Mouse (Mus musculus) CH12.LX (cell line): ENCODE results near the gene Zdhhc13.

Source experiments
- BHLHE40 ChIP-seq: IDR thresholded peaks from 2 replicates; pipeline ENCODE4 v1.6.1; 2011; ENCODE audit warnings: mild to moderate bottlenecking, low read depth, low read length, improper control_type of control experiment
- CTCF ChIP-seq, 2 experiments: IDR thresholded peaks in 1 of 2; conservative IDR thresholded peaks in 1 of 2; 2 replicates each; pipeline ENCODE4 v1.5.1; 2011 to 2012; ENCODE audit warnings: low read depth in 2 of 2, low read length in 2 of 2, improper control_type of control experiment in 1 of 2, inconsistent platforms in 1 of 2, mild to moderate bottlenecking in 1 of 2, moderate library complexity in 1 of 2
- ETS1 ChIP-seq: conservative IDR thresholded peaks from 2 replicates; pipeline ENCODE4 v1.6.1; 2012; ENCODE audit warnings: low read depth, mild to moderate bottlenecking, inconsistent platforms, low read length, improper control_type of control experiment, moderate library complexity
- MXI1 ChIP-seq: IDR thresholded peaks from 2 replicates; pipeline ENCODE4 v1.6.1; 2011; ENCODE audit warnings: mild to moderate bottlenecking, low read depth, low read length, improper control_type of control experiment
- PAX5 ChIP-seq: IDR thresholded peaks from 2 replicates; pipeline ENCODE4 v1.6.1; 2012; ENCODE audit warnings: low read length, inconsistent platforms, mixed read lengths
- POLR2A ChIP-seq: IDR thresholded peaks from 2 replicates; pipeline ENCODE4 v1.6.1; 2011; ENCODE audit warnings: low read depth, mild to moderate bottlenecking, improper control_type of control experiment, low read length
- POLR2AphosphoS2 ChIP-seq: IDR thresholded peaks from 2 replicates; pipeline ENCODE4 v1.6.1; 2011; ENCODE audit warnings: low read depth, low read length, improper control_type of control experiment
- RAD21 ChIP-seq: IDR thresholded peaks from 2 replicates; pipeline ENCODE4 v1.6.1; 2011; ENCODE audit warnings: low read depth, mild to moderate bottlenecking, low read length, improper control_type of control experiment, moderate library complexity

GRCm38 (mm10) chr7:48756306-48756931 is 32.4 kb upstream of the Zdhhc13 start:
- TF ChIP-seq CTCF (conservative IDR thresholded peaks at IDR 0.05 in 1 of 2, IDR thresholded peaks at IDR 0.05 in 1 of 2; ENCODE audit: low read depth in 2 of 2, low read length in 2 of 2) (peak in 1 of 2 experiments; percentile 44; a peak in 2 of 4 replicates), RAD21 (peak; percentile 55), BHLHE40 (no peak), PAX5 (no peak), MXI1 (no peak), POLR2AphosphoS2 (no peak), ETS1 (no peak), POLR2A (no peak)
